Mouse (Mus musculus): ENCODE measurements around the gene Wdr17.

Wdr17 gene

DNA sequence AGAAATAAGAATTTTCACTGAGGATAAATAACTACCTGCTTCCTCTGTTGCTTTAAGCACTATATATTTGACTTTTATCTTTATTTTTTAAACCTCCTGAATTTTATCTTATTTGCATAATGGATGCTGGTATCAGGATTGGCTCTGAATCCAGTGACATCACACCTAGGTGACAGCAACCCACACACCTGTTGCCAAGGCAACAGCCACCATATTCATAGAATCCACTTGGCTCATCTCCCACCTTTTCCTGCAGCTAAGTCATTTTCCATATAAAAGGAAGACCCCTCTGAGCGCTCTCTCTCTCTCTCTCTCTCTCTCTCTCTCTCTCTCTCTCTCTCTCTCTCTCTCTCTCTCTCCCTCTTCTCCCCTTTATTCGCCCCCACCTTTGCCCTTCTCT, 290.0 kb downstream of the Wdr17 start:
- no peak for DNase-seq

DNA sequence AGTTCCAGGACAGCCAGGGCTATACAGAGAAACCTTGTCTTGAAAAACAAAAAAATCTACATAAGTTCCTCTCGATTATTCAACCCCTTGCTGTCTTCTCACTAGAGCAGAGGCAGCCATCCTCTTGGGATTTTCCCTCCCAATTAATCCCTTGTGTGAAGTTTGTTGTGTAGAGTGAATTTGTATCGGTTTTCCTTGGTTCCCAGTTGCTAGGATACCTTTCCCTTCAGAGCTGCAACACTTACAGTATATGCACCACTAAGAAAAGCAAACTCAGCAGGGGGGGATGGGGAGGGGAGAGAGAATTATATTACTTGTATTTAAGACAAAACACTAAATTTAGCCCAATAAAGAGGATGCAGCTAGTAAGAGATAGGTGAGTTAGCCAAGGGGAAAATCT, 290.9 kb downstream of the Wdr17 start:
- DNase-seq = no peak

DNA sequence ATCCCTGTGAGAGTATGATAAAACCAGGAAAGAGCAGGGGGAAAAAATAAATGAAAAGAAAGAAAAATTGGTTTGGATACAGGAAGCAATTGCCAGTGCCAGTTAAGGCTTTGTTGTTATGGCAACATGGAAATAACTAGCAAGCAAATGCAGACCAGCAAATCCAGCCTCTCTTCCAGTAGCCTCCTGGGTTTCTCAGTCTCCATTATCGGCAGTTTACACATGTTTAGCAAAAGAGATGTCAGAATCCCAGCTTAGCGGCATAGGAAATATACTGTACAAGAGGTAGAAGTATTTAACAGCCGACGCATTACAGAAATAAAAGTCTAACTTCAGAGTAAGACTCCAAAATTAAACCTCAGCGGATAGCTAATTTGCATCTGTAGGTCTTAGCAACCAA, 292.4 kb downstream of the Wdr17 start:
- DNase-seq = no peak

DNA sequence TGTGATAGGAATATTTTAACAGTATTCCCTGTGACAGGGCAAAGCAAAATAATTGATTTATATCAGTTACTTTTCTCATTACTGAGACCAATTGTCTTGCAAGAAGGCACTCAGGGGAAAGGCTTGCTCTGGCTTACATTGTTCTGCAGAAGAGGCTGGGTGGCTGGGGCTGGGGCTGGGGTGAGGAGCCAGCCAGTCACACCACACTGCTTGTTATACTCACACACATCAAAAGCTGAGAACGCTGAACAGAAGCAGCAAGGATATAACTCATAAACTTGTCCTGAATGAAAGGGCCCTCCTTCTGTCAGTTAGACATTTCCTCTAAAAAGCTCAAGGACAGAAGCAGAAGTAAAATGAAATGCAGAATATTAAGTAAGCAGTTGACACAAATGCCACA, 304.1 kb downstream of the Wdr17 start:
- DNase-seq = no peak

DNA sequence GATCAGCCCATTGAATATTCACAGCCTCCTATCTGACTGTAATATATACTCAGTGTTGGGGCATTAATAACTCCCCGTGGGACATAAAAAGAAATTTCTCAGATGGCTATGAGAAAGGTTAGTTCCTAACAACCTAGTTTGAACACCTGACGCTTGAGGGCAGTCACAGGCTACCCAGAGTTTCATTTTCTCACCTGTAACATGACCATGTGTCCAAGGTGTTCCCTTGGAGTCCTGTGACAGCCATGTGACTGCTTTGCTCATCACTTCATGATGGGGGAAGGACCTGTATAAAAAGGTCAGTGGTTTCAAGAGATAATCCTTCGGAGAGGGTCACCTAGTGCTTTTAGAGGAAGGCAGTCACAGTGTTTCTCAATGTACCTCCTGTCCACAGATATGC, 305.5 kb downstream of the Wdr17 start:
- no peak for DNase-seq
